Mouse (Mus musculus) stomach, embryonic 15.5 days (tissue): Measurements from ENCODE around the gene Samd11. TPM values are rescaled to one million over a fixed set of nuclear protein-coding genes. Genes with fewer than 3 reads are reported as not detected.

Source experiments
- ATAC-seq: fragments of 200-750 bp; cut with Nextera tagmentation; 2 replicates; pipeline ENCODE4 v1.8.0; 2017; ENCODE audit warnings: low read depth, moderate number of reproducible peaks, moderate TSS enrichment; ENCODE audit not compliant: insufficient read depth, low FRiP score
- H3K27ac ChIP-seq: fragments of 300-500 bp; sonication (generic); 2 replicates; pipeline ENCODE4 v1.5.1; 2015; ENCODE audit warnings: mild to moderate bottlenecking, inconsistent platforms
- H3K27me3 ChIP-seq: fragments of 300-500 bp; sonication (generic); replicated peaks from 2 replicates; pipeline ENCODE4 v1.6.1; 2015; ENCODE audit warnings: inconsistent platforms
- H3K36me3 ChIP-seq: fragments of 300-500 bp; sonication (generic); 2 replicates; pipeline ENCODE4 v1.6.1; 2015; ENCODE audit warnings: inconsistent platforms
- H3K4me1 ChIP-seq: fragments of 300-500 bp; sonication (generic); 2 replicates; pipeline ENCODE4 v1.6.1; 2015; ENCODE audit warnings: inconsistent platforms
- H3K4me2 ChIP-seq: fragments of 300-500 bp; sonication (generic); 2 replicates; pipeline ENCODE4 v1.6.1; 2015; ENCODE audit warnings: mild to moderate bottlenecking, inconsistent platforms
- H3K4me3 ChIP-seq: fragments of 300-500 bp; sonication (generic); replicated peaks from 2 replicates; pipeline ENCODE4 v1.5.1; 2015; ENCODE audit warnings: inconsistent platforms
- H3K9ac ChIP-seq: fragments of 300-500 bp; sonication (generic); 2 replicates; pipeline ENCODE4 v1.6.1; 2015; ENCODE audit warnings: inconsistent platforms
- H3K9me3 ChIP-seq: fragments of 300-500 bp; sonication (generic); 2 replicates; pipeline ENCODE4 v1.6.1; 2016; ENCODE audit warnings: inconsistent platforms
- WGBS: fragments of 180-500 bp; shearing (Covaris S2); methylation state at CpG from one replicate; pipeline ENCODE4 v1.1.7; 2015; 5-methylcytosine and 5-hydroxymethylcytosine counted together
- polyA plus RNA-seq: library from polyadenylated mRNA; unstranded; fragments of >200 nt; fragmentation: Nextera tagmentation; extraction: Ambion mirVana; gene quantifications from 2 replicates; pipeline ENCODE4 v1.2.1, GENCODE M21; 2015

Samd11 gene
- polyA plus RNA-seq = 1.2 and 3.1 TPM in 2 replicates

DNA sequence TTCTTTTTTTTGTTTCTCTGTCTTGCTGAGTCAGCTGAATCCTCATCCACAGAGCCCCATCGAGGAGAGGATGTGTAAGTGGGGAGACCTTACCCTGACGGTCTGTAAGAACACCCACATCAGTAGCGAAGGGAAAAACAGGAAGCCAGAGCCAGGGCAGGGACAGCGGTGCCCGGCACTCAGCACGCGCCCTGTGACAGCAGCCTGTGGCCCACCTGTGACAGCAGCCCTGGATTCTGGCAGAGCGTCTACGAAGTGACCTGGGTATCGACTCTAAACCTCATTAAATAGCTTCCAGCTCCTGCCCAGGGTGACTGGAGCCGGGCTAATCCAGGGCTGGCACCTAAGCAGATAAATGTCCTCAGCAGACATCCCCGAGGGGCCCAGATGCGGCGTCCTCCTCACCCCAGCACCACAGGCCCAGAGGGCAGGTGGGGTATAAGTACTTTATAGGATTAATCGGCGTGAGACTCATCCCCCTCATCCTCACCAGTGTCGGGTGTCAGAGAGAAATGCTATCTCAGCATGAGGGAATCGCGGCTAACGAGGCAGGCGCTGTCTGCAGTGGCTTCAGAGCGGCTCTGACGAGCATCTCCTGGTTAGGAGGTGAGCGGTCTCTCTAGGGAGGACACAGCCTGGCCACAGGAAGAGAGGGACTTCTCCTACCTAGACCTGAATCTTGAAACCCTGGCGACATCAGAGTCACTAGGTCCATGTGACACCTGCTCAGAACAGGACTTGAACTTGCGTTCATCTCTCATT, at the start of gene Samd11:
Samd11 (minus strand) TSS at position 580 of the 762 bp plus-strand sequence.
- WGBS = 10% methylated on average over 26 of the region's 26 CpGs
- no peaks in the 10 kb centered on the region for H3K9me3 ChIP-seq
- peak within 1 kb of the TSS; percentile 19 for H3K4me3 ChIP-seq
- peak within 1 kb of the TSS; percentile 37 for H3K4me2 ChIP-seq
- peak; percentile 54; the same call in 1 of the 2 replicates for ATAC-seq
- H3K9ac ChIP-seq = no peak within 1 kb of the TSS
- H3K4me1 ChIP-seq = peaks cover 6% of the 10 kb centered on the region; the same call in 1 of the 2 replicates
- peaks cover 16% of the 10 kb centered on the region for H3K27me3 ChIP-seq
- no peaks in the 10 kb centered on the region for H3K36me3 ChIP-seq
- H3K27ac ChIP-seq = no peak within 1 kb of the TSS

DNA sequence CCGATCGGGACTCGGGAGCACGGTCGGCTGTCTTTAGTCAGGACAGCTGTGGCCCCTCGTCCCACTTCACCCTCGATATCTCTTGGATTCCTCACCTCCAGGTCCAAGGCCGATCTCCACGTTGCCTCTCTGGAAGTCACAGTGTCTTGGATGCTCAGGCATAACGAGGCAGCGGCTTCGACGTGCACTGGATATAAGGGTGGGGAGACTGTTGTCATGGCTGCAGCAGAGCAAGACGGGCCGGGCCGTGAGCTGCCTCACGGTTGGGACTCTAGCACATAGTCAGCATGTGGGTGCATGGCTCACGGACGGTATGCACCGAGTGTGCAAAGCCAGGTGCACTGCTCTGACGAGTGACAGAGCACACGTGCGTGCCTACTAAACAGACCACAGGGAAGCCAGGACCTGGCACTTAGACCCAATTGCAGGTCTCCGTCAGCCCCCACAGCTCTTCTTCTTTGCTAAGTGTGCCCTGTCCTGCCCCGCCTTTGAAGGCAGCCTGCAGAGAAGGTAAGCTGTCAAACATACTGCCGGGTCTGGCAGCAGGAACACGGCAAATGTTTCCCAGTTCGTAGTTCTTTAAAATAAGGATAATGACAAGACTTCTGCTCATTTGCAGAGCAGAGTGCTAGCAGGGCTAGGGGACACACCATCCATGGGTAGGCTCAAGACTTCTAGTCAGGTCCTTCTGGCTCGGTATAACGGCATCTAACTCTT, 938 bp downstream of the Samd11 start:
- peak; percentile 75 for ATAC-seq
- H3K4me1 ChIP-seq = peaks cover 6% of the 10 kb centered on the region; the same call in 1 of the 2 replicates
- H3K4me3 ChIP-seq = peak overlapping the region; percentile 19
- WGBS = 3% methylated on average over 26 of the region's 30 CpGs
- H3K27me3 ChIP-seq = peaks cover 16% of the 10 kb centered on the region
- no peaks in the 10 kb centered on the region for H3K36me3 ChIP-seq
- H3K9ac ChIP-seq = no peak overlapping the region
- H3K4me2 ChIP-seq = peak overlapping the region; percentile 37
- no peaks in the 10 kb centered on the region for H3K9me3 ChIP-seq
- H3K27ac ChIP-seq = no peak overlapping the region

DNA sequence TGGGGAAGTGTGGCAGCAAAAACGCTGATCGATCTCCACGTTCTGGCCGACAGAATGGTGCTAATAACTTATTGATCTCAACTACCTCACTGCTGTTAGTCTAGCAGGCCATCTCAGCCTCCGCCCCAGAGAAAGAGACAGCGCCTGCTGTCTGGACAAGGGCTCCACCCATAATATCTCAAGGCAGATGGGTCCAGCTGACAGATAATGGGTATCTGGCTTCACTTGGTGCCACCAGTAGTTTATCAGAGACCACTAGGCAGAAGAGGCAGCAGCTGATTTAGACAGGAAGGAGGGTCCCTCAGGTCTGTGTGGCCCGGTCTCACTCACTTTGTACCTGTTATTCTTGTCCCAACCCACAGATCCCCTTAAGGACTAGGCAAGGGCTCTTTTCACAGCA, 2.4 kb downstream of the Samd11 start:
- H3K4me2 ChIP-seq = no peak overlapping the region
- 42% methylated on average over 7 of the region's 7 CpGs for WGBS
- no peaks in the 10 kb centered on the region for H3K9me3 ChIP-seq
- no peak overlapping the region for H3K27ac ChIP-seq
- no peak overlapping the region for H3K9ac ChIP-seq
- peaks cover 6% of the 10 kb centered on the region; the same call in 1 of the 2 replicates for H3K4me1 ChIP-seq
- peaks cover 11% of the 10 kb centered on the region for H3K36me3 ChIP-seq
- peak; percentile 86 for ATAC-seq
- no peak overlapping the region for H3K4me3 ChIP-seq
- H3K27me3 ChIP-seq = peaks cover 16% of the 10 kb centered on the region

GRCm38 (mm10) chr4:156252619-156253018, 2.8 kb downstream of the Samd11 start:
- Histone ChIP-seq H3K4me2 (no peak overlapping the region), H3K9ac (no peak overlapping the region), H3K4me1 (peaks cover 6% of the 10 kb centered on the region; the same call in 1 of the 2 replicates), H3K27me3 (peaks cover 16% of the 10 kb centered on the region), H3K4me3 (no peak overlapping the region), H3K27ac (no peak overlapping the region), H3K9me3 (no peaks in the 10 kb centered on the region), H3K36me3 (peaks cover 14% of the 10 kb centered on the region)
- ATAC-seq = no peak
- 42% methylated on average over 3 of the region's 3 CpGs for WGBS

DNA sequence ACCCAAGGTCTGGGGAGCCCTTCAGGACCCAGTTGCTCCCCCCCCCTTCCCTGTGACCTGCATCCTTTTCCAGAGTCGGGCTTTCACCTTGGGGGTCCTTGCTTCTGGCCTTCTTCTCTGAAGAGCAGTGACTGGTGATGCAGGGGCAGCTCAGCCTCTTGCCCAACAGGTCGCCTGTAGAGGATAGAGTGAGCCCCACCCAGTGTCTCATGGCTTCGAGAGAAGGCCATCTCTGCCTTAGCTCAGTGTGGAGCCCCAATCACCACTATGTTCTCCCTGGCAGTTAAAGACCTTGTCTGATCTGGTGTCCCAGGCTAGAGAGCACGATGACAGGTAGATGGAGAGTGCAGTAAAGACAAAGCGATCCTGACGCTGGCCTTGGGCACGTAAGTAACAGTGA, 3.3 kb downstream of the Samd11 start:
- Histone ChIP-seq H3K4me3 (no peak overlapping the region), H3K9ac (no peak overlapping the region), H3K36me3 (peaks cover 17% of the 10 kb centered on the region), H3K27ac (no peak overlapping the region), H3K27me3 (peaks cover 16% of the 10 kb centered on the region), H3K4me1 (peaks cover 6% of the 10 kb centered on the region; the same call in 1 of the 2 replicates), H3K4me2 (no peak overlapping the region), H3K9me3 (no peaks in the 10 kb centered on the region)
- no peak for ATAC-seq
- WGBS = 28% methylated on average over 7 of the region's 7 CpGs

DNA sequence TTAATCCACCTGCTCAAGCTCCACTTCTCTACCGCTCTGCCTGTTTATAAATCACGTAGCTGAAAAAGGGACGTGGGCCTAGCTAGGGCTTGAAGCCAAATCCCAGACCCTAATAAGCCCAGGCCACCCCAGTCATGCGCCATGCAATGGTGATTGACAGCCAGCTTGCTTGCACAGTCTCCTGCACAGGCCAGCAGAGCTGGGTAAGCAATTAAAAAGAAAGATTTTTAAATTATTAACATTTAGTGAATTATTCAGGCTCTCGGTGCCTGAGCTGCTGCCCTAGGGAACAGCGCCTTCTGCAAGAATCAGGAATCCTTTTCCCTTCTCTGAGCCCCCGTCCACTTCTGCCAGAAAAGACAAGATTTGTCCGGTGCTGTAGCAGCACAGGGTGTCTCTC, 4.4 kb downstream of the Samd11 start:
- no peaks in the 10 kb centered on the region for H3K9me3 ChIP-seq
- WGBS = 56% methylated on average over 8 of the region's 8 CpGs
- H3K4me2 ChIP-seq = no peak overlapping the region

DNA sequence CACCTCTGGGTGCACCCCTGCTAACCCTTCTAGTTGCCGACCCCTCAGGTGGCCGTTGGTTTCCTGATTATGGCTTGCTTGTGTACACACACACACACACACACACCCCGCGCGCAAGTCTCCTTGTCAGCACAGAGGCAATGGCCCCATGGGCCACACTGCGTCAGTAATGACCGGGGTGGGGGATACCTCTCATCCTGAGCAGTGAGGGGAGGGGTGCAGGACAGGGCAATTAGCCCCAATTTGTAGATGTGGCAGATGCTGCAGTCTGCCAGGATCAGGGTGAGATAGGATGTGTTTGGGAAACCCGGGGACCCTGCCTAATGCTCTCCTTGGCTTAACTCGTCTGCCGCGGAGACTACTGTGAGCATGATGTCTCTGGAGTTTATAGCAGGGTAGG, 5.9 kb downstream of the Samd11 start:
- 59% methylated on average over 11 of the region's 11 CpGs for WGBS
- no peak for ATAC-seq
- H3K9me3 ChIP-seq = no peaks in the 10 kb centered on the region
- H3K27ac ChIP-seq = no peak overlapping the region
- H3K4me1 ChIP-seq = peaks cover 4% of the 10 kb centered on the region; the same call in 1 of the 2 replicates
- H3K27me3 ChIP-seq = peaks cover 4% of the 10 kb centered on the region
- H3K4me3 ChIP-seq = no peak overlapping the region
- H3K36me3 ChIP-seq = peaks cover 40% of the 10 kb centered on the region
- no peak overlapping the region for H3K9ac ChIP-seq
- H3K4me2 ChIP-seq = no peak overlapping the region

More for the DNA sequence above, 4.4 kb downstream of the Samd11 start:
- Histone ChIP-seq H3K36me3 (peaks cover 27% of the 10 kb centered on the region), H3K4me1 (peaks cover 6% of the 10 kb centered on the region; the same call in 1 of the 2 replicates), H3K9ac (no peak overlapping the region), H3K27me3 (peaks cover 16% of the 10 kb centered on the region), H3K27ac (no peak overlapping the region), H3K4me3 (no peak overlapping the region)
- ATAC-seq = no peak

GRCm38 (mm10) chr4:156236651-156237447, 18.6 kb downstream of the Samd11 start:
- no peak overlapping the region for H3K9ac ChIP-seq
- H3K4me1 ChIP-seq = peaks cover 16% of the 10 kb centered on the region
- H3K27ac ChIP-seq = peak overlapping the region; percentile 35; the same call in 1 of the 2 replicates
- H3K4me3 ChIP-seq = peak overlapping the region; percentile 79
- no peaks in the 10 kb centered on the region for H3K9me3 ChIP-seq
- H3K4me2 ChIP-seq = peak overlapping the region; percentile 95
- H3K36me3 ChIP-seq = peaks cover 40% of the 10 kb centered on the region
- 22% methylated on average over 58 of the region's 60 CpGs for WGBS
- no peak for ATAC-seq
- no peaks in the 10 kb centered on the region for H3K27me3 ChIP-seq

- H3K27ac ChIP-seq = peak within 1 kb of the TSS; percentile 93
- no peaks in the 10 kb centered on the region for H3K27me3 ChIP-seq
- under 1% methylated on average over 90 of the region's 90 CpGs for WGBS
- no peaks in the 10 kb centered on the region for H3K9me3 ChIP-seq
- peak within 1 kb of the TSS; percentile 79 for H3K4me3 ChIP-seq
- H3K36me3 ChIP-seq = peaks cover 33% of the 10 kb centered on the region
- H3K4me2 ChIP-seq = peak within 1 kb of the TSS; percentile 95
- peak; percentile 92 for ATAC-seq
- H3K9ac ChIP-seq = peak within 1 kb of the TSS; percentile 44
- peaks cover 16% of the 10 kb centered on the region for H3K4me1 ChIP-seq
These were observed 19.5 kb downstream of the Samd11 start, which contains the start of gene Noc2l for GRCm38 (mm10) chr4:156235808-156236533. Noc2l (plus strand) TSS chr4:156236010.

GRCm38 (mm10) chr4:156235360-156235770, 20.1 kb downstream of the Samd11 start:
- peaks cover 33% of the 10 kb centered on the region for H3K36me3 ChIP-seq
- ATAC-seq = peak; percentile 15; the same call in 1 of the 2 replicates
- peak overlapping the region; percentile 79 for H3K4me3 ChIP-seq
- H3K4me1 ChIP-seq = peaks cover 16% of the 10 kb centered on the region
- H3K27me3 ChIP-seq = no peaks in the 10 kb centered on the region
- no peaks in the 10 kb centered on the region for H3K9me3 ChIP-seq
- H3K27ac ChIP-seq = peak overlapping the region; percentile 93
- WGBS = under 1% methylated on average over 15 of the region's 15 CpGs
- H3K9ac ChIP-seq = 0 out of 2 replicates have a peak overlapping the region, but pooled peaks have one; percentile 32
- H3K4me2 ChIP-seq = peak overlapping the region; percentile 95
